ENCODE assay signal across 8 mouse cellular contexts in the genomic region with DNA sequence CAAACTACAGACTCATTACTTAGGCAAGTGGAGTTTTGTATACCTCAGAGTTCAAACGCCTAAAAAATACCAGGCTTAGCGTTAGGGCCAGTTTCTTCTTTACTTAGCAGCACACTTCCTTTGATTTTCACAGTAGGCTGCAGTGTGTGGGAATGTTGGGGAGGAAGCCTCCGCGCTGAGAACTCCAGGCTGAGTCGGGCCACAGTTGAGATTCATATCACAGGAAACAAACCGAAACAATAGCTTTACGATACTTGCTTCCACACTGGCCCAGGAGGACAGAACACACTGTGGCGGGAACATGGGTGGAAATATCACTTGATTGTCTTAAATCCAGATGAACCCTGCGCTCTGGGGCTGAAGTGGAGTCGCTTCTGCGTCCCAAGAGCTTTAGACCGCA. TPM values are rescaled to one million over a fixed set of nuclear protein-coding genes. Genes with fewer than 3 reads are reported as not detected.
DNase-seq lines count a peak whose midpoint lies in the region; ATAC-seq lines count a peak whose summit lies in the region.
"Had no signal": no experiment of that assay in that cellular context is flagged by ENCODE, and none has a peak within 500 bp of the region (broad histone marks: within the 10 kb centered on the region; RNA-seq: fewer than 3 reads in every experiment).

No protein-coding gene starts in this region.

- WGBS in kidney, embryonic 14.5 days, result 58% methylated on average over 12 of the region's 12 CpGs
- 55% methylated on average over 12 of the region's 12 CpGs for WGBS in heart, embryonic 11.5 days (ENCODE audit: insufficient replicate concordance)
- 48% methylated on average over 12 of the region's 12 CpGs for WGBS in intestine, embryonic 16.5 days

- H3K4me2 ChIP-seq in kidney, embryonic 14.5 days (replicated peaks; ENCODE audit: low read depth, low read length), result no peak overlapping the region
- no peak overlapping the region for H3K4me2 ChIP-seq in heart, embryonic 11.5 days
- H3K4me2 ChIP-seq in intestine, embryonic 16.5 days (ENCODE audit: low read depth, low read length), result no peak overlapping the region

- H3K27ac ChIP-seq in kidney, embryonic 14.5 days (ENCODE audit: low read depth, low read length), result peak overlapping the region; percentile 57; the same call in 1 of the 2 replicates
- peak overlapping the region; percentile 57 for H3K27ac ChIP-seq in heart, embryonic 11.5 days (ENCODE audit: low read depth, low read length)
- H3K27ac ChIP-seq in intestine, embryonic 16.5 days (ENCODE audit: low read length), result 0 out of 2 replicates have a peak overlapping the region, but pooled peaks have one; percentile 5

- peaks cover 9% of the 10 kb centered on the region; the same call in 1 of the 2 replicates for H3K4me1 ChIP-seq in kidney, embryonic 14.5 days (ENCODE audit: control insufficient read depth, insufficient read depth, low read length)
- peaks cover 31% of the 10 kb centered on the region for H3K4me1 ChIP-seq in heart, embryonic 11.5 days (ENCODE audit: control insufficient read depth, insufficient read depth, low read length)
- peaks cover 24% of the 10 kb centered on the region for H3K4me1 ChIP-seq in intestine, embryonic 16.5 days (ENCODE audit: control insufficient read depth, insufficient read depth, low read length)

- no peak for ATAC-seq in kidney, embryonic 14.5 days (ENCODE audit: low FRiP score, low TSS enrichment)
- ATAC-seq in heart, embryonic 11.5 days (replicated peaks; ENCODE audit: insufficient number of reproducible peaks, low FRiP score, low TSS enrichment), result no peak
- ATAC-seq in intestine, embryonic 16.5 days, result no peak

- H3K9me3 ChIP-seq in kidney, embryonic 14.5 days (ENCODE audit: control insufficient read depth, low read length), result no peaks in the 10 kb centered on the region
- no peaks in the 10 kb centered on the region for H3K9me3 ChIP-seq in heart, embryonic 11.5 days (replicated peaks; ENCODE audit: control insufficient read depth, low read length)
- no peaks in the 10 kb centered on the region for H3K9me3 ChIP-seq in intestine, embryonic 16.5 days (ENCODE audit: control insufficient read depth, low read length)

- H3K27me3 ChIP-seq in kidney, embryonic 14.5 days (ENCODE audit: control insufficient read depth, insufficient read depth, low read length), result no peaks in the 10 kb centered on the region
- no peaks in the 10 kb centered on the region for H3K27me3 ChIP-seq in heart, embryonic 11.5 days (ENCODE audit: control insufficient read depth, insufficient read depth, low read length)
- H3K27me3 ChIP-seq in intestine, embryonic 16.5 days (replicated peaks; ENCODE audit: control insufficient read depth, insufficient read depth, low read length), result no peaks in the 10 kb centered on the region

- no peak overlapping the region for H3K4me3 ChIP-seq in kidney, embryonic 14.5 days (ENCODE audit: low read length)
- no peak overlapping the region for H3K4me3 ChIP-seq in heart, embryonic 11.5 days (ENCODE audit: low read depth, low read length)
- no peak overlapping the region for H3K4me3 ChIP-seq in intestine, embryonic 16.5 days (ENCODE audit: low read length)

- H3K9ac ChIP-seq in kidney, embryonic 14.5 days (ENCODE audit: low read depth, low read length), result no peak overlapping the region
- no peak overlapping the region for H3K9ac ChIP-seq in heart, embryonic 11.5 days (ENCODE audit: low read depth, low read length)
- no peak overlapping the region for H3K9ac ChIP-seq in intestine, embryonic 16.5 days (ENCODE audit: low read depth, low read length)

- no peak for DNase-seq in kidney, adult 18-20 months
- DNase-seq in lung, postnatal 4 days, result peak; percentile 48 to 62
- no peak for DNase-seq in adipocyte (ENCODE audit: low spot score)
- no peak for DNase-seq in urinary bladder, adult 2 months (ENCODE audit: low spot score)
- DNase-seq: cerebellum, adult 9-11 months had no signal

- no peaks in the 10 kb centered on the region for H3K36me3 ChIP-seq in kidney, embryonic 14.5 days (ENCODE audit: control insufficient read depth, insufficient read depth, low read length)
- H3K36me3 ChIP-seq in heart, embryonic 11.5 days (ENCODE audit: control insufficient read depth, insufficient read depth, low read length), result no peaks in the 10 kb centered on the region
- no peaks in the 10 kb centered on the region for H3K36me3 ChIP-seq in intestine, embryonic 16.5 days (ENCODE audit: control insufficient read depth, insufficient read depth, low read length)

RNA-seq across cellular contexts. Expression of gene Epas1, which starts 47.0 kb away (rescaled TPM):
- 8.6 and 12.8 TPM in 2 replicates for polyA plus RNA-seq in kidney, embryonic 14.5 days (2014; fragmentation: Nextera tagmentation; extraction: Ambion mirVana)
- 11.5 and 14.8 TPM in 2 replicates for polyA plus RNA-seq in heart, embryonic 11.5 days (2014; fragmentation: Nextera tagmentation; extraction: Ambion mirVana)
- 4.0 and 4.7 TPM in 2 replicates for polyA plus RNA-seq in intestine, embryonic 16.5 days (2015; fragmentation: Nextera tagmentation; extraction: Ambion mirVana)
- polyA plus RNA-seq in urinary bladder, adult 2 months (2012; rRNA removed), result 21.4 and 43.2 TPM in 2 replicates

Comparison
In these comparisons a context has a peak if more than half of its experiments do, and no peak if none do; other contexts are left out.
1. H3K27ac ChIP-seq: peak in every context shown above with its lines; median percentile 57 in kidney, embryonic 14.5 days; 57 in heart, embryonic 11.5 days; 5 in intestine, embryonic 16.5 days.
2. DNase-seq: peak in lung, postnatal 4 days (2 of 2); none in kidney, adult 18-20 months (single experiment), adipocyte (single experiment) and urinary bladder, adult 2 months (single experiment).